Mouse (Mus musculus): Measurements from ENCODE around the gene Fyn.

DNA sequence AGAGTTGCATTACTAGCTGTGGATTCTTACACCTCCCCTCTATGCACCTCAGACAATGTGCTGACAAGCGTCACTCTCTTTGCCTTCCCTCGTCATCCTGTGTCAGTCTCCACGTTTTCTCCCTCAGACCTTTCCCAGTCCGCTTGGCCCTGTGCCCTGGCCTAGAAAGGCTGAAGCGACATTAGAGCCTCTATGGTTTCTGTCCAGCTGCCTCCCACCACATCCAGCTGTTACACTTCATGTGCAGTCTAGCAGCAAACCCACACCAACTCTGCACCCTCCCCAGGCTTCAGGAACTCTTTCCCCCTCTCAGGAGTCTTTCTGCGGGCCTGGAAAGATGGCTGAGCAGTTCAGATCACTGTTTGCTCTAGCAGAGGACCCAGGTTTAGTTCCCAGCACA lies 98.7 kb downstream of the Fyn start:
- no peak for TF ChIP-seq POLR2A (IDR thresholded peaks at IDR 0.05; ENCODE audit: extremely low read depth, insufficient read depth, low read length)
- TF ChIP-seq CTCF (IDR thresholded peaks at IDR 0.05; ENCODE audit: low read depth, low read length), result no peak
